Mouse (Mus musculus): ENCODE data around the gene Ctps. TPM values are rescaled to one million over a fixed set of nuclear protein-coding genes. Genes with fewer than 3 reads are reported as not detected.

The Ctps gene
- polyA plus RNA-seq (2015; fragmentation: Illumina TruSeq; extraction: RNeasy Lipid Tissue Mini Kit (QIAGEN cat#74804); ENCODE audit: insufficient read depth, low replicate concordance), result 31.1 TPM

GRCm38 (mm10) chr4:120569486-120570437 is at the start of gene Ctps:
Ctps (minus strand) TSS chr4:120570276.

DNA sequence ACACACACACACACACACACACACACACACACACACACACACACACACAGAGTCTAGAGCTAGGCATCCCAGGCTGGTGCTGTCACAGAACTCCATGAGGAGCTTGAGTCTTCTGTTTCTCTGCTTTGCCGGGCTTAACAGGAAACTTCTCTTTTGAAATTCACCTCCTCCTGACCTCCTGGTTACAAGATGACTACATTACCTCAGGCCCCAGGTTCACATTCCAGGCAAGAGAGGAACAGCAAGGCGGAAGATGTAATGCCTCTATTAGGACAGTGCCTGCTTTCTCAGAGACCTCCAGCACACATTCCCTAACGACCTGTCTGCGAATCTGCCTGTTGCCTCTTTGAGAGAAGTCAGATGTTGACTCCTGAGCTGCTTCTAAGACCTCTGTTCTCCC is 18.4 kb upstream of the Ctps start, which contains the start of gene Gm8439:
TSS of gene Gm8439 (plus strand) at position 301 of the 400 bp plus-strand sequence.

DNA sequence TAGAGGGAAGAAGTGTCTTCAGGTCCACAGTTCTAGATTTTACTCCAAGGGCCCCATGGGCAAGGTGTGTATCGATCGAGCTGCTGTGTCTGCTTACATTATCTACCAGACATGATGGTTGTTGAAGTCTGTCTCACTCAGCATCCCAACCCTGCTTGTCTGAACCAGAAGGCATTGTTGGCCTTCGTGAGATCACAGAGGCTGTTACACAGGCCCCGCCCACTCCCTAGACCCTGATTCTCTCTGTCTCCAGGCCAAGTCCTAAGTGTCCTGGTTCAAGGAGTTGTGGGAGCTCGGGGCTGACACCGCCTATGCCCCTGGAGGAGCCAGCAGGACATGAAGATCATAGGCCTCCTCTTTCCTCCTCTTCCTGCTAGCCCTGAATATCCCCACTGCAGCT is 38.1 kb downstream of the Ctps start, which contains the start of gene Slfnl1:
TSS of gene Slfnl1 (plus strand) at position 246 of the 400 bp plus-strand sequence.

Other genes with a start within 250 kb of the Ctps start
- 17.6 TPM for gene Scmh1, start 165.0 kb downstream of the Ctps start, polyA plus RNA-seq (2015; fragmentation: Illumina TruSeq; extraction: RNeasy Lipid Tissue Mini Kit (QIAGEN cat#74804); ENCODE audit: insufficient read depth, low replicate concordance)
- not detected for gene Slfnl1, start 38.0 kb downstream of the Ctps start, polyA plus RNA-seq (2015; fragmentation: Illumina TruSeq; extraction: RNeasy Lipid Tissue Mini Kit (QIAGEN cat#74804); ENCODE audit: insufficient read depth, low replicate concordance)
- gene Gm8439, start 18.5 kb upstream of the Ctps start, polyA plus RNA-seq (2015; fragmentation: Illumina TruSeq; extraction: RNeasy Lipid Tissue Mini Kit (QIAGEN cat#74804); ENCODE audit: insufficient read depth, low replicate concordance), result not detected
- 0.32 TPM for gene Cited4, start 96.3 kb upstream of the Ctps start, polyA plus RNA-seq (2015; fragmentation: Illumina TruSeq; extraction: RNeasy Lipid Tissue Mini Kit (QIAGEN cat#74804); ENCODE audit: insufficient read depth, low replicate concordance)
- gene Kcnq4, start 178.3 kb upstream of the Ctps start, polyA plus RNA-seq (2015; fragmentation: Illumina TruSeq; extraction: RNeasy Lipid Tissue Mini Kit (QIAGEN cat#74804); ENCODE audit: insufficient read depth, low replicate concordance), result 0.12 TPM

Data from spleen, adult 10 weeks (tissue).